Mouse (Mus musculus): ENCODE results near the gene Gstm5. TPM values are rescaled to one million over a fixed set of nuclear protein-coding genes. Genes with fewer than 3 reads are reported as not detected.
"Not testable (repeated sequence)": the region's sequence is repeated elsewhere in the genome, so short reads cannot be mapped to it uniquely, and the experiment has no call there.

The Gstm5 gene
- polyA plus RNA-seq, 1 experiment from 2014 or later = 286 TPM

DNA sequence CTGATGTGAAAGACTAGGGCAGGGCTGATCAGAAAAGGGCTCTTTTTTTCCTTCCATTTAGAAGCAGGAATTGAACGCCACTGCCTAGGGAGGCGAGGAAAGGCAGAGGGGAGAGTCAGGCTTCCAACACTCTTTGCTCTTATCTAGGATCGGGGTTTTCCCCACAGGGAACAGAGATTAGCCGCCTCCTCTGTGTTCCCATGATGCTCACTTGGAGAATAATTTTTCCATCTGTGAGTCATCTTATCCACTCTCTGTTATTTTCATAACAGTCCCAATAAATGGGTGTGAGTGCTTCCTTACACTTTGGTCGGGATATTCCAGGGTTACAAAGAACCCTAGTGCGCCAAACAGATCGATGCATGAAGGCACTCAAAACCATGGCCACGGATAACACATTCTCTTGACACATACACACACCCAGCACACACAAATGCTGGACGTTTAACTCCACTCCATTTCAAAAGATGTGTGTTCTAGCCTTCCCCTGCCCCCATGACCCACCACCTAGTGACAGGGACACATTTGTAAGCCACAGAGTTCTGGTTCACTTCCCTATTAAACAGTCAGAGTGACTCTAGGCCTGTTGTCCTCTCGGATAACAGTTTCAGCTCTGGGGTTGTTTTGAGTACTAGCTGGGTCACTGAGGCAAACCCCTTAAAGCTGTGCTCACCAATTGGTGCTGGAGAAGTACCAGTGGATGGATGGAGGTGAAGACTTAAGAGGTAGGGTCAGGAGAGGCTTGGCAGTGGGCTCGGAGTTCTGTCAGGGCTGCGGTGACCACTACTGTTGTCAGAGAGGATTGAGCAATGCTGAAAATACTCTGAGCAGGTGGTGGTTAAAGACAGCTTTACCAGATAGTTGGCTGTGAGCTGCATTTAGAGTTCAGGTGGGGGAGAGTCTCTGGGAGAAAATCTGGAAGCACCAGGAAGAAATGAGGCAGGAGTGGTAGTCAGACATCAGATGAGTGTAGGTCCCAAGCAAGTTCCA lies 17.6 kb upstream of the Gstm5 start:
- Histone ChIP-seq H3K36me3 (no peaks in the 10 kb centered on the region), H3K4me2 (no peak overlapping the region), H3K4me1 (replicated peaks) (no peaks in the 10 kb centered on the region), H3K9me3 (no peaks in the 10 kb centered on the region), H3K27ac (replicated peaks) (no peak overlapping the region), H3K9ac (no peak overlapping the region), H3K4me3 (no peak overlapping the region), H3K27me3 (no peaks in the 10 kb centered on the region)
- no peak for ATAC-seq (ENCODE audit: low read depth)
- WGBS = 80% methylated on average over 12 of the region's 12 CpGs

DNA sequence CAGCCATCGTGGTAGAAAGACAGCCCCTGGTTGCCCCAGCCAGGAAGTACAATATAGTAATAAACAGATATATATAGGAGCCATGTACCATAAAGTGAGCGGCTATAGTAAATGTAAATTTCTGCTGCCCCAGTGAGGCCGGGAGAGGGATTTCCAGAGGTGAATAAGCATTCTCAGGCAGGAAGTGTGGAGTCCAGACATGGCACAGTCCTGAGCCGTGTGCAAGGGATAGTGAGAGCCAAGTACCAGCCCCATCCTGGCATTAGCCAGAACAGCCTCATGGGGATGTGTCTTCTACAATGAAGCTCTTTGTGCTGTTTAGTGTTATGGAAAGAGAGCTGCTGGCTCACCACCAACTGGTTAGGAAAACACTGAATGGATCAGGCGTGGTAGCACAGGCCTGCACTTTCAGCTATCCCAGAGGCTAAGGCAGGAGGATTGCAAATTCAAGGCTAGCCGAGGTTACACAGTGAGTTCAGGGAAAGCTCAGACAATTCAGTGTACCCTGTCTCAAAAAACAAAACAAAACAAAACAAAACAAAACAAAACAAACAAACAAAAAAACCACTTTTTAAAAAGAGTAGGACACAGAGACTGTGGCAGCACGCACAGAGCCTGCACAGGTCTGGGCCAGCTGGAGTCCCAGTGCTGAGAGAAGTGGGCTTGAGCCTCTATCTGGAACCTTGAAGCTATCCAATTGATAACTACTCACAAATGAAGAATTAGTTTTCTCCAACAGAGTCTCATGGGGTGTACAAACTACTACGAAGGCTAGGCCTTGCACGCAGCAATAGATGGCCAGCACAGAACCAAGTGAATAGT lies 7.7 kb upstream of the Gstm5 start:
- peak; percentile 95 for ATAC-seq (ENCODE audit: low read depth)
- 83% methylated on average over 9 of the region's 9 CpGs for WGBS
- H3K27ac ChIP-seq (replicated peaks) = peak overlapping the region; percentile 40

DNA sequence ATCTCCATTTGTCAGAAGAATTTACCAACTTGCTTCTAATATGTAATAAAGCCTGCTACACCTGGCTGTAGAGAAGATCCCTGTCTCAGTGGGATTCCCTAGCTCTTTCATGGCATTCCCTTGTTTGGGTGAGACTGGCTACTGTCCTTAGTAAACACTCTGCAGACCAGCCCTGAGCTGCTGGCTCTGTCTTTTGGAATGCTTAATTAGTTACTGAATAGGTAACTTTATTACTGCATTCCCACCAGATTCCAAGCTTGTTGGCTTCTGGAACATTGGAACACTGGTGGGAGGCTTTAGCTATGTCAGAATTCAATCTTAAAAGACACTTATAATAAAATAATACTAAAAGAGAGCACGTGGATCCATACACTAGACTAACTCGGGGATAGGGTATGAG lies 6.4 kb upstream of the Gstm5 start:
- 90% methylated on average over 2 of the region's 2 CpGs for WGBS

More for the DNA sequence above, 7.7 kb upstream of the Gstm5 start:
- peaks cover 6% of the 10 kb centered on the region; the same call in 1 of the 2 replicates for H3K36me3 ChIP-seq
- no peak overlapping the region for H3K4me2 ChIP-seq
- no peaks in the 10 kb centered on the region for H3K9me3 ChIP-seq
- no peak overlapping the region for H3K9ac ChIP-seq
- 0 out of 2 replicates have a peak, but pooled peaks cover 6% of the 10 kb centered on the region for H3K4me1 ChIP-seq (replicated peaks)
- H3K4me3 ChIP-seq = no peak overlapping the region
- H3K27me3 ChIP-seq = no peaks in the 10 kb centered on the region

DNA sequence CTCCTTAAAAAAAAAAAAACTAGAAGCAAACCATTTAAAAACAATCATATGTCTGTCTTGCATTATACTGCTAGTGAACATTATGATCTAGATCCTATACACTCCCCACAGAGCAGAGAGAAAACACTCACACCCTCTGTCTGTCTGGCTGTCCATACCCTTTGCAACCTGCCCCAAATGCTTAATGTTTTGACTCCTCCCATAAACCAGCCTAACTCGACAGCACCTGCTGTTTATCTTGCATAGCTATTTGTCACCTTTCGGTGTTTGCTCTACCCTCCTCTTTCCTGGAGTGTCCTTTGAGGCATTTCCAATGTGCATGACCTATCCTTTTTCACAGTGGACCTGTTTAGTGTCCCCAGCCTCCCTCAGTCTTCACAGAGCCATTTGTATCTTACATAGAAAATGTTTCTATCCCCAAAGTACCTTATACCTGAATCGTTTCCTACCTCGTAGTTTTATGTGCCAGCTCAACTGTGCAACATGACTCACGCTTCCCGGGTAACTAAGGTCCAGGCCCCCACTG lies 364 bp upstream of the Gstm5 start:
- peak; percentile 48 for ATAC-seq (ENCODE audit: low read depth)
- H3K4me2 ChIP-seq = peak overlapping the region; percentile 83
- H3K4me3 ChIP-seq = peak overlapping the region; percentile 77
- H3K27me3 ChIP-seq = no peaks in the 10 kb centered on the region
- H3K9ac ChIP-seq = peak overlapping the region; percentile 94
- H3K4me1 ChIP-seq (replicated peaks) = peaks cover 16% of the 10 kb centered on the region
- H3K27ac ChIP-seq (replicated peaks) = peak overlapping the region; percentile 82; the same call in 1 of the 2 replicates
- 13% methylated on average over 6 of the region's 6 CpGs for WGBS
- peaks cover 30% of the 10 kb centered on the region for H3K36me3 ChIP-seq
- H3K9me3 ChIP-seq = no peaks in the 10 kb centered on the region

More for the DNA sequence above, 6.4 kb upstream of the Gstm5 start:
- not testable (repeated sequence) for H3K27me3 ChIP-seq; H3K4me2 ChIP-seq; H3K4me1 ChIP-seq (replicated peaks); H3K4me3 ChIP-seq; H3K27ac ChIP-seq (replicated peaks); H3K9me3 ChIP-seq; H3K9ac ChIP-seq; H3K36me3 ChIP-seq; ATAC-seq (ENCODE audit: low read depth)

DNA sequence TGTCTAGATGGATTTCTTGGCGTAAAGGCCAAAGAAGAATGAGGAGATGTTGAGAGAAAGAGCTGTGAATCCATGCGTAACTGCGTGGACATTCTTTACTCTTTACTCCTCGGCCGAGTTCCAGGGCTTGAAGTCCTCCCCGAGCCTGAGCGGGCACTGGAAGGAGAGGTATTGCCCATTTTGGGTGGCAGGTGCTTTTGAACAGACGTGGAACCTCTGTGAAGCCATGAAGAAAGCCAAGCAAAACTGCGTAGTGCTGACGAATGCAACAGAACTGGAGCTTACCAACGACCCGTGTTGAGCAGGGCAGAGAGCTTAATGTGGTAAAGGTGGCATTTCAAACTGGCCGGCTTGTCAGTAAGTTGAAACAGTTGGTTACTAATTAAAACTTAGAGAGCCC lies 3.1 kb downstream of the Gstm5 start:
- peaks cover 16% of the 10 kb centered on the region for H3K4me1 ChIP-seq (replicated peaks)
- no peak overlapping the region for H3K9ac ChIP-seq
- H3K36me3 ChIP-seq = peaks cover 22% of the 10 kb centered on the region
- no peak for ATAC-seq (ENCODE audit: low read depth)
- H3K4me2 ChIP-seq = no peak overlapping the region
- no peak overlapping the region for H3K4me3 ChIP-seq
- 96% methylated on average over 13 of the region's 13 CpGs for WGBS
- H3K9me3 ChIP-seq = no peaks in the 10 kb centered on the region
- H3K27me3 ChIP-seq = no peaks in the 10 kb centered on the region
- H3K27ac ChIP-seq (replicated peaks) = no peak overlapping the region

DNA sequence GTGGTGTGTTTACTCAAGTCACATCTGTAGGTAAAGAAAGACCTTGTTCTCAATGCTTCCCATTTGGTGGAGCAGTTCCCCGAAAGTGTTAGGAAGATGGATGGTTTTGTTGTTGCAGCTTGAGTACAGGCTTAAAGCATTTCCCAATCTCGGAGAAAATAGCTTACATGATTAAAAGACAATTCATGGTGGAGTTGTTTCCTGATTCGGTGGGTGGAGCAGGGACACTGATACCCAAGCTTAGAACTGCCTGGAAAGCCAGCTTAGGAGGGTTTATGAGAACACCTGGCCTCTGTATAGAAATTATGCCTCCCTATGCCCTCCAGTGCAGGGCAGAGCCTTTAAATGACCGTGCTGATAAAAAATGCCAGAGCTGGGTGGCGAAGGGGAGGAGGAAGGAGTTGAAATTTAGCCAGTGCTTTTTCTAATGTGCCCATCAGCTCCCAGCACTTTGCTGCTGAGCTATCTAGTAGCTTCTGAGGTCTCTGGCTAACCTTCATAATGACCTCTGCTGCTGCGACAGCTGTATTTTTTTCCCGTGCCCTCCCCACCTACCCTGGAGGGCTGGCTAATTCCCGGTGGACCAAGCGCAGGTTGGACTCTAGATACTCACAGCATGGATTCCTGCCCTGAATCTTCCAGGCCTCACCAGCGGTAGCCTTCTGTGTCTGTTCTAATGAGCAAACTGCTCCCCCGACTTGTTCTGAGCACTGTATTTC lies 5.5 kb downstream of the Gstm5 start:
- H3K9me3 ChIP-seq = no peaks in the 10 kb centered on the region
- no peak for ATAC-seq (ENCODE audit: low read depth)
- H3K36me3 ChIP-seq = peaks cover 22% of the 10 kb centered on the region
- H3K4me3 ChIP-seq = no peak overlapping the region
- no peaks in the 10 kb centered on the region for H3K27me3 ChIP-seq
- peaks cover 6% of the 10 kb centered on the region for H3K4me1 ChIP-seq (replicated peaks)
- 63% methylated on average over 11 of the region's 11 CpGs for WGBS
- peak overlapping the region; percentile 14; the same call in 1 of the 2 replicates for H3K27ac ChIP-seq (replicated peaks)
- H3K4me2 ChIP-seq = no peak overlapping the region
- H3K9ac ChIP-seq = no peak overlapping the region

DNA sequence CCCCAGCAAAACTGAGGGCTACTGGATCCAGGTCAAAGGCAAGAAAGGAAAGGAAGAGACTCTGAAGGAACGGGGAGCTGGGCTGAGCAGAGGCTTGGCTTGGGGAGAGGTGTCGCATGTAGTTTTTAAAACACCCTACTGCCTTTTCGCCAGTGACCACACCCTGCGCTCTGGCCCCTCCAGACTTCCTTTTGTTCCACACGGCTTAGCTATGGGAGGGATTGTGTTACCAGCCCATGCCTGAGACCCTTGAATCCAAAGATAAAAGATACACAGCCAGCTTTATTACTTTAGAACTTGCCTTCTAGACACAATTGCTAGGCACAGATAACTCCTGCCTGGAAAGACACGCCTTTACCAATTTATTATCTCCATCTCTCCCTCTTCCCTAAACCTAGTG lies 10.3 kb downstream of the Gstm5 start:
- Histone ChIP-seq H3K27ac (replicated peaks) (no peak overlapping the region), H3K9me3 (no peaks in the 10 kb centered on the region), H3K9ac (no peak overlapping the region), H3K4me3 (no peak overlapping the region), H3K4me2 (no peak overlapping the region), H3K36me3 (no peaks in the 10 kb centered on the region), H3K4me1 (replicated peaks) (no peaks in the 10 kb centered on the region), H3K27me3 (no peaks in the 10 kb centered on the region)
- no peak for ATAC-seq (ENCODE audit: low read depth)
- 56% methylated on average over 6 of the region's 6 CpGs for WGBS

DNA sequence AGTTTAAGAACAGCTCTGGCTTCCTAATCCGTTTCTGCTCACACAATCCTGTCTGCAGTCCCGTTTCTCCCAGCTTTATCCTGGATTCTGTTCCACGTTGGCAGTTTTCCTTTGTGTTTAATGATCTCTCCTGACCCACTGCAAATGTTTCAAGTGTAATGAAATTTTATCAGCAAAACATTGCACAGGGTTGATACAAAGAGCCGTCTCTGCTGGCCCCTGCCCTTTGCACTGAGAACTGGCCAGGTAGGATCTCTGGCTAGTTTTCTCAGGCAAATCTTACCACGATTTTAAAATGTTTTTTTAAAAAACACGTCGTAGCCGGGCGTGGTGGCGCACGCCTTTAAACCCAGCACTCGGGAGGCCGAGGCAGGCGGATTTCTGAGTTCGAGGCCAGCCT lies 21.1 kb downstream of the Gstm5 start:
- Histone ChIP-seq H3K27ac (replicated peaks) (no peak overlapping the region), H3K9ac (no peak overlapping the region), H3K4me1 (replicated peaks) (no peaks in the 10 kb centered on the region), H3K27me3 (no peaks in the 10 kb centered on the region), H3K9me3 (no peaks in the 10 kb centered on the region), H3K36me3 (no peaks in the 10 kb centered on the region), H3K4me2 (no peak overlapping the region), H3K4me3 (no peak overlapping the region)
- 90% methylated on average over 15 of the region's 15 CpGs for WGBS
- ATAC-seq (ENCODE audit: low read depth) = no peak

DNA sequence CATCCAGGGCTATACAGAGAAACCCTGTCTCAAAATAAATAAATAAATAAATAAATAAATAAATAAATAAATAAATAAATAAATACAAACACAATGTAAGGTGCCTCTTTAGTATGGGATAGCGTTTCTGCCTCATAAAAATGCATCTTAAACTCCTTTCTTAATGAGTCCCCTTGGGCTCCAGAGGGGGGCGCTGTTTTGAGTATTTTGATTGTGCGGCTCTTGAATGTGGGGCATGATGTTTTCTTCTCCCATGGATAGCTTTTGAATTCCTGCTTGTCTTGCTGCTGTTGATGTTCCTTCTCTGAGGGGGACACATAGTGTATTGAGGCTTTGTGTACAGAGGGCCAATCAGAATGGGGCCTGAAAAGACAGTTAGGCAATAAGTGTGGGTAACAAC lies 21.5 kb downstream of the Gstm5 start:
- 79% methylated on average over 3 of the region's 3 CpGs for WGBS
- no peak for ATAC-seq (ENCODE audit: low read depth)
- no peak overlapping the region for H3K27ac ChIP-seq (replicated peaks)

DNA sequence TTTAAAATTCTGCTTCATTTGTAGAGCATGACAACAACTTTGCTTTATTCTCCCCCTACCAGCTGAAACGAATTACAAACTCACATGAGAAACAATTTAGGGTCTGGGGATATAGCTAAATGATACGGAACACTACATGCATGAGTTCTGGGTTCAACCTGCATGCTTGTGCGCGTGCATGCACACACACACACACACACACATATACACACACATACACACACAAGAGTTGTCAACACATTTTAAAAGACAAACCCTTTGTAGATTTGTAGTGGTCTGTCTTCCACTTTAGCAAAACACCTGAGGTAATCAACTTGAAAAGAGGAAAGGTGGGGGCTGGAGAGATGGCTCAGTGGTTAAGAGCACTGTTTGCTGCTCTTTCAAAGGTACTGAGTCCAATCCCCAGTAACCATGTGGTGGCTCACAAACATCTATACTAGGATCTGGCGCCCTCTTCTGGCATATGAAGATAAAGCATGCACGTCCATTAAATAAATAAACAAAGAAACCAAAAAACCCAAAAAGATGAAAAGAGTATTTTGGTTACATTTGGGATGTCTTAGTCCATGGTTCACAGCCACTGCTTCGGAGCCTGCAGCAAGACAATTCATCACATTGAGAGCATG lies 22.3 kb downstream of the Gstm5 start:
- H3K9me3 ChIP-seq = no peaks in the 10 kb centered on the region
- H3K27me3 ChIP-seq = no peaks in the 10 kb centered on the region
- H3K4me2 ChIP-seq = no peak overlapping the region
- H3K27ac ChIP-seq (replicated peaks) = no peak overlapping the region
- 63% methylated on average over 7 of the region's 7 CpGs for WGBS
- no peaks in the 10 kb centered on the region for H3K4me1 ChIP-seq (replicated peaks)
- no peak overlapping the region for H3K4me3 ChIP-seq
- no peaks in the 10 kb centered on the region for H3K36me3 ChIP-seq
- H3K9ac ChIP-seq = no peak overlapping the region
- no peak for ATAC-seq (ENCODE audit: low read depth)

More for the DNA sequence above, 21.5 kb downstream of the Gstm5 start:
- no peaks in the 10 kb centered on the region for H3K27me3 ChIP-seq
- H3K36me3 ChIP-seq = no peaks in the 10 kb centered on the region
- H3K4me3 ChIP-seq = no peak overlapping the region
- H3K9me3 ChIP-seq = no peaks in the 10 kb centered on the region
- H3K4me1 ChIP-seq (replicated peaks) = no peaks in the 10 kb centered on the region
- no peak overlapping the region for H3K4me2 ChIP-seq
- no peak overlapping the region for H3K9ac ChIP-seq

DNA sequence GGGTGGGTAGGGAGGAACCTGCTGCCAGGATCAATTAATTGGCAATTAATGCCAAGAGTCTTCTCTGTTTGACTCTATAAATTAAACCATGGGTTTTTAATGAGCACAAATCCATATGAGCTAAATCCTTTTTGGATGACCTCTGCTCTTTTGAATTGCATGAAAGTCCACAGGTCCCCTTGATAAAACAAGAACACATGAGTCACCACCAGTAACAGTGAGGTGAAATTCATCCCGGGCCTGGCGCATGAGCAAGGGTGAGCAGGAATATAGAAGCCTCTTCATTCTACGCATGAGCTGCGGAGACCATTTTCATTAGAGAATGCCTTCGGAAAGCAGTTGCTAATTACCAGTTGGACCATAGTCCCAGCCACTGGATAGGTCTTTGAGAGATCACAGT lies 24.7 kb downstream of the Gstm5 start:
- no peaks in the 10 kb centered on the region for H3K36me3 ChIP-seq
- H3K4me3 ChIP-seq = no peak overlapping the region
- no peaks in the 10 kb centered on the region for H3K27me3 ChIP-seq
- H3K9ac ChIP-seq = no peak overlapping the region
- H3K9me3 ChIP-seq = no peaks in the 10 kb centered on the region
- 95% methylated on average over 5 of the region's 5 CpGs for WGBS
- no peaks in the 10 kb centered on the region for H3K4me1 ChIP-seq (replicated peaks)
- H3K27ac ChIP-seq (replicated peaks) = no peak overlapping the region
- no peak overlapping the region for H3K4me2 ChIP-seq
- no peak for ATAC-seq (ENCODE audit: low read depth)
